Mouse (Mus musculus) midbrain, embryonic 13.5 days (tissue): ENCODE data around the gene Unc119. TPM values are rescaled to one million over a fixed set of nuclear protein-coding genes. Genes with fewer than 3 reads are reported as not detected.

Source experiments
- ATAC-seq: fragments of 200-750 bp; cut with Nextera tagmentation; 2 replicates; pipeline ENCODE4 v1.8.0; 2017; ENCODE audit warnings: mild to moderate bottlenecking, moderate TSS enrichment, moderate library complexity
- H3K27ac ChIP-seq: fragments of 300-500 bp; sonication (generic); 2 replicates; pipeline ENCODE4 v1.5.1; 2015; ENCODE audit warnings: inconsistent platforms, mild to moderate bottlenecking, moderate library complexity
- H3K27me3 ChIP-seq: fragments of 300-500 bp; sonication (generic); 2 replicates; pipeline ENCODE4 v1.6.1; 2015; ENCODE audit warnings: mild to moderate bottlenecking, inconsistent platforms
- H3K36me3 ChIP-seq: fragments of 300-500 bp; sonication (generic); 2 replicates; pipeline ENCODE4 v1.6.1; 2015; ENCODE audit warnings: mild to moderate bottlenecking, inconsistent platforms
- H3K4me1 ChIP-seq: fragments of 300-500 bp; sonication (generic); replicated peaks from 2 replicates; pipeline ENCODE4 v1.6.1; 2015; ENCODE audit warnings: inconsistent platforms
- H3K4me2 ChIP-seq: fragments of 300-500 bp; sonication (generic); replicated peaks from 2 replicates; pipeline ENCODE4 v1.6.1; 2015; ENCODE audit warnings: moderate library complexity, mild to moderate bottlenecking, inconsistent platforms
- H3K4me3 ChIP-seq: fragments of 300-500 bp; sonication (generic); replicated peaks from 2 replicates; pipeline ENCODE4 v1.5.1; 2015; ENCODE audit warnings: mild to moderate bottlenecking, inconsistent platforms
- H3K9ac ChIP-seq: fragments of 300-500 bp; sonication (generic); replicated peaks from 2 replicates; pipeline ENCODE4 v1.6.1; 2015; ENCODE audit warnings: mild to moderate bottlenecking, inconsistent platforms
- H3K9me3 ChIP-seq: fragments of 300-500 bp; sonication (generic); 2 replicates; pipeline ENCODE4 v1.6.1; 2016; ENCODE audit warnings: mild to moderate bottlenecking, inconsistent platforms
- WGBS: fragments of 180-500 bp; shearing (Covaris S2); methylation state at CpG from one replicate; pipeline ENCODE4 v1.1.7; 2015; 5-methylcytosine and 5-hydroxymethylcytosine counted together
- polyA plus RNA-seq: library from polyadenylated mRNA; unstranded; fragments of >200 nt; fragmentation: Nextera tagmentation; extraction: Ambion mirVana; gene quantifications from 2 replicates; pipeline ENCODE4 v1.2.1, GENCODE M21; 2015

Unc119 gene
- 69.1 and 75.4 TPM in 2 replicates for polyA plus RNA-seq

DNA sequence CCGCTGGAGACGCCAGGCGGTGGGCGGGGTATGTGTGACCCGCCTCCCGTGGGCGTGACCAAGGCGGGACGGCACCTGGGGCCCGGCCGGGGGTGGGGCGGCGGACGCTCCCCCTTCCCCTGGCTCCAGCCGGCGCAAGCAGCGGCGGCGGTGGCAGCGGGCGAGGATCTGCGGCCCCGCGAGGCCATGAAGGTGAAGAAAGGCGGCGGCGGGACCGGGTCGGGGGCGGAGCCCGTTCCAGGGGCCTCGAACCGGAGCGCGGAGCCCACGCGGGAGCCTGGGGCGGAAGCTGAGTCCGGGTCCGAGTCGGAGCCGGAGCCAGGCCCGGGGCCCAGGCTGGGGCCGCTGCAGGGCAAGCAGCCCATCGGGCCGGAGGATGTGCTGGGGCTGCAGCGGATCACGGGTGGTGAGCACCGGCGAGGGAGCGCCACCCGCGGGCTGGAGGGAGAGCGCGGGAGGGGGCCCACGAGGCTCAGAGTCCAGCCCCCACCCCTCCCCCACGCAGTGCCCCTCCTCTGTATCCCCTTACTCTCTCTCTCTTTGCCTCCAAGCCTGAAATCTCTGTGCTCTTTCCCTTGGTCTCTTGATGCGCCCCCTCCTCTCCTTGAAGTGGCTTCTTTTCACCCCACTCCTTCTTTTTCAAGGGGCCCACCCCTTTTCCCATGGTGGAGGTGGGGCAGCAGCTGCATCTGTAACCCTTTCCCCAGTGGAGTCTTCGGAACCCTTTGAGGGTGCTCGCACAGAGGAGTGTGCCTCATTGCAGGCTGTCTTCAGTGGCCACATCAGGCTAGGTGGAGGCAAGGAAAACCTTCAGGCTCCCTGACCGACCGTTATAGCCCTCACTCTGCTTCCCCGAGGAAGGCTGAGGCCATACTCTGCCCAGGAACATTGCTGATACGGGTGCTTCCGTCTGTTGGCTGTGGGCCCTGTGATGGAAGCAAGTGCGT lies at the start of gene Unc119:
Gene Unc119, plus strand, starts transcription at position 102 of the 947 bp plus-strand sequence.
- ATAC-seq: peak; percentile 70
- Histone ChIP-seq H3K9me3 (no peaks in the 10 kb centered on the region), H3K4me2 (peak within 1 kb of the TSS; percentile 81), H3K36me3 (peaks cover 40% of the 10 kb centered on the region), H3K4me3 (peak within 1 kb of the TSS; percentile 76), H3K4me1 (peaks cover 39% of the 10 kb centered on the region), H3K27me3 (no peaks in the 10 kb centered on the region), H3K27ac (peak within 1 kb of the TSS; percentile 87), H3K9ac (peak within 1 kb of the TSS; percentile 90)
- WGBS: 1% methylated on average over 54 of the region's 66 CpGs

- Histone ChIP-seq H3K27me3 (no peaks in the 10 kb centered on the region), H3K9ac (no peak overlapping the region), H3K9me3 (no peaks in the 10 kb centered on the region), H3K36me3 (peaks cover 39% of the 10 kb centered on the region), H3K4me1 (no peaks in the 10 kb centered on the region), H3K4me3 (no peak overlapping the region), H3K4me2 (no peak overlapping the region), H3K27ac (no peak overlapping the region)
- ATAC-seq: no peak
- 94% methylated on average over 6 of the region's 6 CpGs for WGBS
These were observed 48.7 kb upstream of the Unc119 start for GRCm38 (mm10) chr11:78294585-78294984.

DNA sequence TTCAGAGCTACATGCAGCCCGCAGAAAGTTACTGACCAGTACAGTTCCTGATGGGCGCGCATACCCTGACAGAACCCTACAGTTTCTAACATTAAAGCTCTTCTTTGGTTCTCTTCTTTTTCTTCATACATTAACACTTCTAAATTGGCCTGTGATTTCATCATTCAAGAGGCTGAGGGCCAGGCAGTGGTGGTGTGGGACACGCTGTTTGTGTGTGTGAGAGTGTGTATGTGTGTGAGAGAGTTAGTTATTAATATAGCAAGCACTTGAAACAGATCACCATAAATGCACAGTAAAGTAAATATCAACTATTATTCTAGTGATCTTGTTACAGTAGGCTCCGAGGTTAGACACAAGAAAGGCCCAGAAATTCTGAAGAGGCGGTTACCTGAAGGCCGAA lies 42.4 kb upstream of the Unc119 start:
- 72% methylated on average over 7 of the region's 7 CpGs for WGBS
- ATAC-seq: peak; percentile 70
- peak overlapping the region; percentile 70 for H3K9ac ChIP-seq
- H3K27ac ChIP-seq: peak overlapping the region; percentile 62; the same call in 1 of the 2 replicates
- H3K4me3 ChIP-seq: peak overlapping the region; percentile 77
- H3K4me2 ChIP-seq: peak overlapping the region; percentile 99
- no peaks in the 10 kb centered on the region for H3K27me3 ChIP-seq
- peaks cover 10% of the 10 kb centered on the region for H3K4me1 ChIP-seq
- H3K9me3 ChIP-seq: no peaks in the 10 kb centered on the region
- peaks cover 17% of the 10 kb centered on the region for H3K36me3 ChIP-seq

- H3K9me3 ChIP-seq: no peaks in the 10 kb centered on the region
- peak within 1 kb of the TSS; percentile 62; the same call in 1 of the 2 replicates for H3K27ac ChIP-seq
- WGBS: under 1% methylated on average over 49 of the region's 49 CpGs
- peaks cover 17% of the 10 kb centered on the region for H3K36me3 ChIP-seq
- peak within 1 kb of the TSS; percentile 99 for H3K4me2 ChIP-seq
- no peaks in the 10 kb centered on the region for H3K27me3 ChIP-seq
- peak within 1 kb of the TSS; percentile 77 for H3K4me3 ChIP-seq
- peak within 1 kb of the TSS; percentile 70 for H3K9ac ChIP-seq
- H3K4me1 ChIP-seq: peaks cover 10% of the 10 kb centered on the region
- peak; percentile 100 for ATAC-seq
These were observed 41.8 kb upstream of the Unc119 start, which contains the start of gene Spag5 for GRCm38 (mm10) chr11:78301357-78302084. Spag5 (plus strand) TSS chr11:78301529.

DNA sequence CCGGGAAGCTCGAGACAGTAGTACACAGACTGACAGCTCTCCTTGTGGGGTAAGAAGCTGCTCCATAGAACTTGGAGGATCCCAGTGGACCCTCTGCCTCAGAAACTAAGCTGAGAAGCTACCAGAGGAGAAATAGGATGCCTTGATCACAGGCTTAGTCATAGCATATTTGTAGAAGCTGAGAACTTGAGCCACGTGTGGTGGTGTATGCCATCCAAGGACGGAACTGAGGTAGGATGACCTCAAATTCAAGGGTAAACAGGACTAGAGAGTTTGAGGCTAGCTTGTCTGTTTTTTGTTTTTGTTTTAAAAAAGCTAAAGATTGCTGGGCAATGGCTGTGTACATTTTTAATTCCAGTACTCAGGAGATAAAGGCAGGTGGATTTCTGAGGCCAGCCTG lies 38.0 kb upstream of the Unc119 start:
- peaks cover 22% of the 10 kb centered on the region for H3K36me3 ChIP-seq
- H3K4me1 ChIP-seq: peaks cover 10% of the 10 kb centered on the region
- no peak overlapping the region for H3K4me2 ChIP-seq
- ATAC-seq: no peak
- WGBS: 97% methylated on average over 4 of the region's 4 CpGs
- H3K9ac ChIP-seq: no peak overlapping the region
- no peak overlapping the region for H3K4me3 ChIP-seq
- H3K27ac ChIP-seq: no peak overlapping the region
- H3K9me3 ChIP-seq: no peaks in the 10 kb centered on the region
- H3K27me3 ChIP-seq: no peaks in the 10 kb centered on the region

GRCm38 (mm10) chr11:78310861-78311511 lies 32.3 kb upstream of the Unc119 start:
- no peak overlapping the region for H3K4me2 ChIP-seq
- no peak for ATAC-seq
- no peak overlapping the region for H3K4me3 ChIP-seq
- no peaks in the 10 kb centered on the region for H3K9me3 ChIP-seq
- peaks cover 45% of the 10 kb centered on the region for H3K36me3 ChIP-seq
- no peaks in the 10 kb centered on the region for H3K4me1 ChIP-seq
- H3K9ac ChIP-seq: no peak overlapping the region
- WGBS: 75% methylated on average over 8 of the region's 8 CpGs
- no peaks in the 10 kb centered on the region for H3K27me3 ChIP-seq
- H3K27ac ChIP-seq: no peak overlapping the region

- H3K4me3 ChIP-seq: no peak overlapping the region
- H3K9me3 ChIP-seq: no peaks in the 10 kb centered on the region
- no peak for ATAC-seq
- H3K9ac ChIP-seq: no peak overlapping the region
- peaks cover 65% of the 10 kb centered on the region for H3K36me3 ChIP-seq
- H3K4me2 ChIP-seq: no peak overlapping the region
- 100% methylated on average over 2 of the region's 2 CpGs for WGBS
- no peak overlapping the region for H3K27ac ChIP-seq
- H3K4me1 ChIP-seq: no peaks in the 10 kb centered on the region
- H3K27me3 ChIP-seq: no peaks in the 10 kb centered on the region
These were observed 29.6 kb upstream of the Unc119 start for GRCm38 (mm10) chr11:78313662-78314061.

- 93% methylated on average over 2 of the region's 2 CpGs for WGBS
- Histone ChIP-seq H3K27me3 (no peaks in the 10 kb centered on the region), H3K9ac (no peak overlapping the region), H3K4me1 (peaks cover 8% of the 10 kb centered on the region; the same call in 1 of the 2 replicates), H3K4me2 (no peak overlapping the region), H3K36me3 (peaks cover 75% of the 10 kb centered on the region), H3K4me3 (no peak overlapping the region), H3K9me3 (no peaks in the 10 kb centered on the region), H3K27ac (no peak overlapping the region)
- no peak for ATAC-seq
These were observed 24.9 kb upstream of the Unc119 start for GRCm38 (mm10) chr11:78318411-78318810.

DNA sequence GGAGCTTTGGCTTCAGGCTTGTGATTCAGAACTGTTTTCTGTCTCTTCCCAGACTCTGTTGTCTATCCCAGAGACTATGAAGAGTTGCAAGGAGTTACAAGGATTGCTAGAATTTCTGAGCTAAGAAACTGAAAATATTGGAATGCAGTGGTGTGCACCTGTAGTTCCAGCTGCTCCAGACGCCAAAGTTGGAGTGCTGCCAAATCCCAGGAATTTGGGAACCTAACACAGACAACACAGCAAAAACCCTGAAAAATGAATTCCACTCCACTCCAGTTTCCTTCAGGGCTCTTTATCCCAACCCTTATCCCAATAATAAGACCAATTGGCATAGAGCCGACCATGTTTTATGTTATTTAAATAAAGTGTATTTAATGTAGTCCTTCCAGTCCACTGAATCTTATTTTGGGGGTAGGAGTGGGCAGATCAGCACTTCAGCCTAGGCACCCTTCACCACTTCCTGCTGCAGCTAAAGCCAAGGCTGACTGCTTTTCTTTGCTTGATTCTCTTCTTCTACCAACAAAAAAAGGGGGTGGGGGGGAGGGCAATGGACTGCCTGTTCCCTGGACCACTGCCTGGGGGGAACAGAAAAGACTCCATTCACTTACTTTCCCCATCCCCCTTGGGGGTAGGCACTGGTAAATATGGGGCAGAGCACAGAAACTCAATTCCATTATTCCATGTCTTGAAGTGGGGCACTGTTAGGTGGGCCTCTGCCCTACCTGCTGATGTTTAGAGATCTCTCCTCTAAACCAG lies 21.0 kb upstream of the Unc119 start:
- Histone ChIP-seq H3K9me3 (no peaks in the 10 kb centered on the region), H3K27me3 (no peaks in the 10 kb centered on the region), H3K27ac (no peak overlapping the region), H3K4me2 (peak overlapping the region; percentile 29; the same call in 1 of the 2 replicates), H3K36me3 (peaks cover 41% of the 10 kb centered on the region), H3K9ac (no peak overlapping the region), H3K4me3 (no peak overlapping the region), H3K4me1 (peaks cover 8% of the 10 kb centered on the region; the same call in 1 of the 2 replicates)
- 71% methylated on average over 2 of the region's 2 CpGs for WGBS
- peak; percentile 40; the same call in 1 of the 2 replicates for ATAC-seq

GRCm38 (mm10) chr11:78322860-78323259 lies 20.4 kb upstream of the Unc119 start, which contains the start of gene Aldoc:
Aldoc (plus strand) TSS chr11:78322968.
- Histone ChIP-seq H3K9ac (peak within 1 kb of the TSS; percentile 36; the same call in 1 of the 2 replicates), H3K4me3 (peak within 1 kb of the TSS; percentile 17; the same call in 1 of the 2 replicates), H3K9me3 (no peaks in the 10 kb centered on the region), H3K4me1 (peaks cover 8% of the 10 kb centered on the region; the same call in 1 of the 2 replicates), H3K27ac (peak within 1 kb of the TSS; percentile 44), H3K4me2 (peak within 1 kb of the TSS; percentile 29), H3K27me3 (no peaks in the 10 kb centered on the region), H3K36me3 (peaks cover 34% of the 10 kb centered on the region)
- peak; percentile 84 for ATAC-seq
- 12% methylated on average over 15 of the region's 15 CpGs for WGBS
